8 mouse cellular contexts compared by ENCODE assay signal in the genomic region with DNA sequence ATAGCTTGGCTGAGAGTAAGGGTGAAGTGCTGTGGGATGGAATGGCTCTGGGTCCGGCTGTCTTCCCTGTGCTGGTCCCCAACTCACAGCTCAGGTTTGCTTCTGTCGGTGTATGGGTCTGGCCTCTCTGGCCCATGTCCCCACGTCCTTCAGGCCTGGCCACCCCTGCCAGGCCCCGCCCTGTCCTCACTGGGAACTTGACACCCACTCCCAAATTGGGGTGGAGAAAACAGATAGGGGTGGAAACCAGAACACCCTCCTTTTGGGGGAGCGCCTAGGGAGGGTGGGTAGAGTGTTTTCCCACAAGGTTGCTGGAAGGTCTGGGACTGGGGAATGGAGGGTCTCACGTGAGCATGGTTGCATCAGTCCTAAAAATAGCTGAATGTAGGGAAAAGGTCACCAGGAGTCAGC. TPM values are rescaled to one million over a fixed set of nuclear protein-coding genes. Genes with fewer than 3 reads are reported as not detected.
A peak's percentile ranks its signal among the peaks of the same experiment; 100 is the strongest.
DNase-seq lines count a peak whose midpoint lies in the region; ATAC-seq and TF ChIP-seq lines count a peak whose summit lies in the region.

Cpt1b (minus strand) TSS at position 153 of the 411 bp plus-strand sequence.

- no peak for TF ChIP-seq EP300 in lung, postnatal 0 days (IDR thresholded peaks at IDR 0.05)

- no peak within 1 kb of the TSS for H3K4me2 ChIP-seq in lung, postnatal 0 days (replicated peaks; ENCODE audit: low read depth, low read length)
- H3K4me2 ChIP-seq in kidney, embryonic 14.5 days (replicated peaks; ENCODE audit: low read depth, low read length) = peak within 1 kb of the TSS; percentile 26
- no peak within 1 kb of the TSS for H3K4me2 ChIP-seq in myocyte (ENCODE audit: low read depth)
- no peak within 1 kb of the TSS for H3K4me2 ChIP-seq in intestine, embryonic 15.5 days (replicated peaks)
- no peak within 1 kb of the TSS for H3K4me2 ChIP-seq in midbrain, embryonic 13.5 days (replicated peaks)

- H3K9ac ChIP-seq in lung, postnatal 0 days (replicated peaks; ENCODE audit: low read depth) = no peak within 1 kb of the TSS
- no peak within 1 kb of the TSS for H3K9ac ChIP-seq in kidney, embryonic 14.5 days (ENCODE audit: low read depth, low read length)
- H3K9ac ChIP-seq in intestine, embryonic 15.5 days = no peak within 1 kb of the TSS
- no peak within 1 kb of the TSS for H3K9ac ChIP-seq in midbrain, embryonic 13.5 days (replicated peaks)

- no peaks in the 10 kb centered on the region for H3K27me3 ChIP-seq in lung, postnatal 0 days (replicated peaks; ENCODE audit: insufficient read depth, low read length)
- H3K27me3 ChIP-seq in kidney, embryonic 14.5 days (ENCODE audit: control insufficient read depth, insufficient read depth, low read length) = no peaks in the 10 kb centered on the region
- no peaks in the 10 kb centered on the region for H3K27me3 ChIP-seq in myocyte (ENCODE audit: control insufficient read depth, insufficient read depth, insufficient read length)
- no peaks in the 10 kb centered on the region for H3K27me3 ChIP-seq in intestine, embryonic 15.5 days (replicated peaks)
- H3K27me3 ChIP-seq in midbrain, embryonic 13.5 days = no peaks in the 10 kb centered on the region

- 48% methylated on average over 6 of the region's 6 CpGs for WGBS in lung, postnatal 0 days
- WGBS in kidney, embryonic 14.5 days = 23% methylated on average over 6 of the region's 6 CpGs
- WGBS in intestine, embryonic 15.5 days = 35% methylated on average over 6 of the region's 6 CpGs
- WGBS in midbrain, embryonic 13.5 days = 36% methylated on average over 6 of the region's 6 CpGs

- no peak for TF ChIP-seq POLR2A in myocyte (IDR thresholded peaks at IDR 0.05; ENCODE audit: insufficient read length, low read depth)

- peaks cover 12% of the 10 kb centered on the region for H3K79me2 ChIP-seq in myocyte (ENCODE audit: control insufficient read depth, insufficient read depth)

- no peaks in the 10 kb centered on the region for H3K9me3 ChIP-seq in lung, postnatal 0 days (ENCODE audit: low read length)
- no peaks in the 10 kb centered on the region for H3K9me3 ChIP-seq in kidney, embryonic 14.5 days (ENCODE audit: control insufficient read depth, low read length)
- no peaks in the 10 kb centered on the region for H3K9me3 ChIP-seq in intestine, embryonic 15.5 days
- H3K9me3 ChIP-seq in midbrain, embryonic 13.5 days = no peaks in the 10 kb centered on the region

- peak; percentile 7 for DNase-seq in lung, postnatal 0 days (ENCODE audit: low spot score)
- no peak for DNase-seq in lung, postnatal 10 days
- no peak for DNase-seq in gastrocnemius, postnatal 4 days (ENCODE audit: low spot score in 2 of 2)
- DNase-seq in layer of hippocampus, adult 18-20 months (ENCODE audit: low spot score in 2 of 2) = no peak

- peaks cover 6% of the 10 kb centered on the region; the same call in 1 of the 2 replicates for H3K4me1 ChIP-seq in lung, postnatal 0 days (ENCODE audit: insufficient read depth, low read depth, low read length)
- H3K4me1 ChIP-seq in kidney, embryonic 14.5 days (ENCODE audit: control insufficient read depth, insufficient read depth, low read length) = peaks cover 4% of the 10 kb centered on the region; the same call in 1 of the 2 replicates
- 0 out of 2 replicates have a peak, but pooled peaks cover 4% of the 10 kb centered on the region for H3K4me1 ChIP-seq in intestine, embryonic 15.5 days (replicated peaks)
- H3K4me1 ChIP-seq in midbrain, embryonic 13.5 days (replicated peaks) = peaks cover 20% of the 10 kb centered on the region

- H3K4me3 ChIP-seq in lung, postnatal 0 days (ENCODE audit: low read depth, low read length) = no peak within 1 kb of the TSS
- no peak within 1 kb of the TSS for H3K4me3 ChIP-seq in kidney, embryonic 14.5 days (ENCODE audit: low read length)
- H3K4me3 ChIP-seq in myocyte = no peak within 1 kb of the TSS
- H3K4me3 ChIP-seq in intestine, embryonic 15.5 days (replicated peaks) = no peak within 1 kb of the TSS
- no peak within 1 kb of the TSS for H3K4me3 ChIP-seq in midbrain, embryonic 13.5 days (replicated peaks)

- TF ChIP-seq CTCF in lung, postnatal 0 days (IDR thresholded peaks at IDR 0.05) = no peak

- H3K27ac ChIP-seq in lung, postnatal 0 days (ENCODE audit: low read length) = no peak within 1 kb of the TSS
- no peak within 1 kb of the TSS for H3K27ac ChIP-seq in kidney, embryonic 14.5 days (ENCODE audit: low read depth, low read length)
- H3K27ac ChIP-seq in intestine, embryonic 15.5 days = no peak within 1 kb of the TSS
- no peak within 1 kb of the TSS for H3K27ac ChIP-seq in midbrain, embryonic 13.5 days

- H3ac ChIP-seq in myocyte (ENCODE audit: control insufficient read depth, insufficient read length) = no peak within 1 kb of the TSS

- 0 out of 2 replicates have a peak, but pooled peaks cover 3% of the 10 kb centered on the region for H3K36me3 ChIP-seq in lung, postnatal 0 days (ENCODE audit: insufficient read depth, low read length)
- peaks cover 21% of the 10 kb centered on the region for H3K36me3 ChIP-seq in kidney, embryonic 14.5 days (ENCODE audit: control insufficient read depth, insufficient read depth, low read length)
- peaks cover 9% of the 10 kb centered on the region for H3K36me3 ChIP-seq in myocyte (ENCODE audit: control insufficient read depth, insufficient read depth)
- peaks cover 15% of the 10 kb centered on the region for H3K36me3 ChIP-seq in intestine, embryonic 15.5 days
- H3K36me3 ChIP-seq in midbrain, embryonic 13.5 days = peaks cover 51% of the 10 kb centered on the region

- ATAC-seq in lung, postnatal 0 days = no peak
- no peak for ATAC-seq in kidney, embryonic 14.5 days (ENCODE audit: low FRiP score, low TSS enrichment)
- no peak for ATAC-seq in intestine, embryonic 15.5 days
- ATAC-seq in midbrain, embryonic 13.5 days = no peak

TF ChIP-seq in myocyte, 11 proteins besides CTCF, POLR2A, EP300 and RAD21:
- TF ChIP-seq POLR2AphosphoS2 (IDR thresholded peaks at IDR 0.05; ENCODE audit: insufficient read length, low read depth) = peak; percentile 71
- TF ChIP-seq MYOD1 (IDR thresholded peaks at IDR 0.05; ENCODE audit: control insufficient read depth in 1 of 3, insufficient read length in 2 of 3, low read depth in 2 of 3) = no peak

RNA-seq across cellular contexts. Expression of gene Cpt1b, which starts in this region (rescaled TPM):
- polyA plus RNA-seq in lung, postnatal 0 days (2015; fragmentation: Nextera tagmentation; extraction: Ambion mirVana) = 3.3 and 4.3 TPM in 2 replicates
- total RNA-seq in gastrocnemius, postnatal 4 days (2021) = 100 to 1,000 TPM; 189 to 210 TPM
- polyA plus RNA-seq in kidney, embryonic 14.5 days (2014; fragmentation: Nextera tagmentation; extraction: Ambion mirVana) = 1.7 and 2.5 TPM in 2 replicates
- 5.9 TPM for polyA plus RNA-seq in myocyte (2012; fragmentation: generic; extraction: Trizol)
- total RNA-seq in layer of hippocampus, adult 18-20 months (2021) = 1 to 10 TPM; 1.2 to 2.2 TPM
- 0.47 and 0.69 TPM in 2 replicates for polyA plus RNA-seq in intestine, embryonic 15.5 days (2015; fragmentation: Nextera tagmentation; extraction: Ambion mirVana)
- polyA plus RNA-seq in midbrain, embryonic 13.5 days (2015; fragmentation: Nextera tagmentation; extraction: Ambion mirVana) = 0.94 and 1.3 TPM in 2 replicates

Comparison
In these comparisons a context has a peak if more than half of its experiments do, and no peak if none do; other contexts are left out.
1. RNA of gene Cpt1b (total RNA-seq): 189 to 210 TPM in gastrocnemius, postnatal 4 days; 1.2 to 2.2 TPM in layer of hippocampus, adult 18-20 months; every median in the first group is over 10 times any median in the second.